Mouse (Mus musculus): ENCODE results near the gene Wipi1.
A peak's percentile ranks its signal among the peaks of the same experiment; 100 is the strongest.

Wipi1 gene

DNA sequence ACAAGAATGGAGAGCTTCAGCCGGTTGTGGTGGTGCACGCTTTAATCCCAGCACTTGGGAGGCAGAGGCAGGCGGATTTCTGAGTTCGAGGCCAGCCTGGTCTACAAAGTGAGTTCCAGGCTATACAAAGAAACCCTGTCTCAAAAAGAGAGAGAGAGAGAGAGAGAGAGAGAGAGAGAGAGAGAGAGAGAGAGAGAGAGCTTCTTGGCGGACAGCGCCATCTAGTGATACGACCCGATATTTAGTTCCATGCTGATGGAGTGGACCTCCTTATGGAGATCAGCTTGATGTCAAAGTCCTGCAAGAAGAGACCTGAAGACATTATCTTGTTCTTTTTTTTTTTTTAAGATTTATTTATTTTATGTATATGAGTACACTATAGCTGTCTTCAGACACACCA lies 7.3 kb upstream of the Wipi1 start:
- DNase-seq (ENCODE audit: low spot score in 2 of 2), result peak in 1 of 2 experiments; percentile 20

DNA sequence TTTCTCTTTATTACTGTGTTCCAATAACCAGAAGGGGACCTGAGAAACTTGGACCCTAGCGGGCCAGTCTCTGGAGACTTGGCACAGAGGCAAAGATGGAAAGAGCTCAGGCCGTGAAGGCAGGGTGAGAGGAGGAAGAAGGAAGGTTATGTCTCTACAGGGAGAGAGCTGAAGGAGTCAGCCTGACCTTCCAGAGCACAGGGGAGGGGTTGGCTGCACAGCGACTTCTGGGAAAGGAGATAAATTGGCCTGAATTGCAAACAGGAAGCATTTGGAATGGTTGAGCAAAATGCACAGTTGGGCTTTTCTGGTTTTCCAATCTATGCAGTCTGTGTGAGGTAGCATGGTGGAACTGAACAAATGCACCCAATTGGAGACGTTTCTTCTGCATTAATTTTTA lies 5.0 kb upstream of the Wipi1 start:
- no peak for DNase-seq (ENCODE audit: low spot score in 2 of 2)

- no peak for DNase-seq (ENCODE audit: low spot score in 2 of 2)
Measured at GRCm38 (mm10) chr11:109616352-109616751, 4.6 kb upstream of the Wipi1 start.

DNA sequence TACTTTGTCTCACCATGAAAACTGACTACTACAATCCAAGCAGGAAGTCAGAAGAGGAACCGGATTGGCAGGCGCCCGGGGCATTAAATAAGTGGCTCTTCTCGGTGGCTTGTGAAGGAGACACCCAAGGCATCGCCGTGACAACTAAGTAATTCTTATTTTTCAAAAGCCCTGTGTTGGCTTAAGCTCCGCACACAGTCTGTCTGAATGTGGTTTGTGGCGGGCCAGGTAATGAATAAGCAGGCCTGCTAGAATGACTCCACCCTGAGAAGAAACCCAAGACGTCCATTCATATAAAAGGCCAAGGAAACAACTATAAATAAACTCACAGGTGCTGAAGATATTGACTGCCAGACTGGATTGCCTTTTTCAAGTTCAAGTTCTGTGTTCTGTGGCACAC lies 3.5 kb upstream of the Wipi1 start:
- no peak for DNase-seq (ENCODE audit: low spot score in 2 of 2)

DNA sequence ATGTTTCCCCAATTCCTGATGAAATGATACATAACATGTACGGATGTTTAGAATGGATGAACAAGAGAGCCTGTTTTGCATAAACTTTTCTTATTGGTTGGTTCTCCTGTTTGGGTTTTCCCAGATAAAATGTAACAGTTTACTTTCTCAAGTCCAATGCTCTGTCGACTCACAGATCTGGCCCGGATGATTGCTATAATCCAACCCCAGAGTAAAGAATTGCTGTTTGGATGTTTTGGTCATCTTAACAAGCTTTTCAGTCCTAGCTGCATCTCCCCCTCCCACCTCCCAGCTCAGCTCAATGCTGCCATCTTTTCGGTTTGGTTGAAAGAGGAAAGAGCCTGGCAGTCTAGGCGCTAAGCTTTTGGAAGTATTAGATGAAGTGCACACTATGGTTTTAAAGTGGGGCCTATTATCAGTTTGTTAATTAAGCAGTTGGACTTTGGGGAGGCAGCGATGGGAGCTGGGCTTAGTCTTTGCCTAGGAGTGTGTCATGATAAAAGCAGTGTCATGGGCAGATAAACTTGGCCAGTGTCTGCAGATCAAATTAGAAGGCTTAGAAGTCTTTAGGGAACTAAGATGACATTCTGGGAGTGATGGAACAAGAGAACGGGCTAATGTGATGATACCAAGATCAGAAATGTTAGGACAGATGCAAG lies 1.2 kb upstream of the Wipi1 start:
- DNase-seq (ENCODE audit: low spot score in 2 of 2), result no peak

GRCm38 (mm10) chr11:109610795-109611302 lies 918 bp downstream of the Wipi1 start:
- no peak for DNase-seq (ENCODE audit: low spot score in 2 of 2)

GRCm38 (mm10) chr11:109610046-109610794 lies 1.5 kb downstream of the Wipi1 start:
- DNase-seq (ENCODE audit: low spot score in 2 of 2), result no peak

GRCm38 (mm10) chr11:109608976-109609625 lies 2.7 kb downstream of the Wipi1 start:
- no peak for DNase-seq (ENCODE audit: low spot score in 2 of 2)

DNA sequence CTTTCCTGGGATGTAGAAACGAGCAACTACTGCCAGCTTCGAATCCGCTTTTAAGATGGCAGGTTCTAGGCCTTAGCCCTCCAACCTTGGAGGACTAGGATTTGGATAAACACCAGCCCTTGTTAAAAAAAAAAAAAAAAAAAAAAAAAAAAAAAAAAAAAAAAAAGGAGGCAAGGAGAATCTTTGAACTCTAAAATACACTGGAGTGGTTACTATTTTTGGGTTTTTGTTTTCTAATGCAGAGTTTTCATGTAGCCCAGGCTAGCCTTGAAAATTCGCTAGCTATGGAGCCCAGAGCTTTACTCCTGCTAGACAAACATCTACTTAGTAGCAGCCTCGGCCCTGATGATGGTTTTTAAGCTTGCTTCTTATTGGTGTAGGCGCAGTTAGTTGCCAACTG lies 4.2 kb downstream of the Wipi1 start:
- DNase-seq (ENCODE audit: low spot score in 2 of 2), result no peak

GRCm38 (mm10) chr11:109598778-109599570 lies 12.8 kb downstream of the Wipi1 start:
- DNase-seq (ENCODE audit: low spot score in 2 of 2), result no peak

- DNase-seq (ENCODE audit: low spot score in 2 of 2), result no peak
Measured at GRCm38 (mm10) chr11:109594761-109595160, 17.0 kb downstream of the Wipi1 start.

DNA sequence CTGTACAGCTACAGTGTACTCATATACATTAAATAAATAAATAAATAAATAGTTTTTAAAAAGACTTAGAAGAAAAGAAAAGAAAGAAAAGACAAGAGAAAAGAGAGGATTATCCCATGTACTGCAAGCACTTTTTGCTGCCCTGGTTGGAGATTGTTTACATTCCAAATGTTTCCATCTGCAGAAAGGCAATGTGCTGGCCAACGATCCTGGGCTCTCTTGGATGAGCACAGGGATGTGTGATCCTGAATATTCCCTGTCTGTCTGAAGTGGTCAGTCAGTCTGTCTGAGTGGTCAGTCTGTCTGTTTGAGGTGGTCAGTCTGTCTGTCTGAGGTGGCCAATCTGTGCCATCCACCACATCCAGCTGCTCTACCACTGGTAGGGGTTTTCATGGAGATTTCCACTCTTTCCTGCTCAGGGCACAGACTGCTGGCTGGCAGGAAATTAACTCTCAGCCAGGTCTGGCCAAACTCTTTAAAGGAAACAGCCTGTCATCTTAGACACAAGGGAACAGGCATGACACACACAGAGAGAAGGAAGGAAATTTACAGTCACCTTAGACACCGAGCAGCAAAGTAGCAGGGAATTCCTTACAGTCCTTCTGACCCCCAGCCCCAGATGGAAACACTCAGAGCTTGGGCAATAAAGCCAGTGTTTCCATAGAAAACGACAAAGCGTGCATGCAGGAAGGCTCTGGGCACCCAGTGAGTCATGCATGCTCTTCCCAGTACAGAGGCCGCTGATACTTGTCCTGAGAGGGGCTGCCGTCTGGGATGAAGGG lies 18.4 kb downstream of the Wipi1 start:
- no peak for DNase-seq (ENCODE audit: low spot score in 2 of 2)

DNA sequence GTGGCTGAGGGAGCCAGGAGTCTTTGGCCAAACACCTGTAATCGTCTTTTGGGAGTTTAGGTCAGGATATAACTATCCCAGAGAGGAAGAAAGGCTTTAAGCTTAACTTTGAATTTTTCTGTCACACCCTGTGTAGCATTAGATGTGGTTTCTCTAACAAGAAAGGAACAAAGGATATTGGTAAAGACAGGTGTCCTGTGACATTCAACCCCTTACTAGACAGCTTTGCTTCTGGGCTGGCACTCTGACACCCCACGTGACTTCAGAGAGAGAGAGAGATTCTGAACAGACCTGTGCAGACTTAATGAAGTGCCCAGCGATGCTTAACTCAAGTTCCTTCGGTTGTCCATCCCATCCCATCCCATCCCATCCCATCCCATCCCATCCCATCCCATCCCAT lies 20.3 kb downstream of the Wipi1 start:
- no peak for DNase-seq (ENCODE audit: low spot score in 2 of 2)

GRCm38 (mm10) chr11:109590012-109590411 lies 21.8 kb downstream of the Wipi1 start:
- peak; percentile 13 to 36 for DNase-seq (ENCODE audit: low spot score in 2 of 2)

GRCm38 (mm10) chr11:109587638-109588374 lies 24.0 kb downstream of the Wipi1 start:
- no peak for DNase-seq (ENCODE audit: low spot score in 2 of 2)

DNA sequence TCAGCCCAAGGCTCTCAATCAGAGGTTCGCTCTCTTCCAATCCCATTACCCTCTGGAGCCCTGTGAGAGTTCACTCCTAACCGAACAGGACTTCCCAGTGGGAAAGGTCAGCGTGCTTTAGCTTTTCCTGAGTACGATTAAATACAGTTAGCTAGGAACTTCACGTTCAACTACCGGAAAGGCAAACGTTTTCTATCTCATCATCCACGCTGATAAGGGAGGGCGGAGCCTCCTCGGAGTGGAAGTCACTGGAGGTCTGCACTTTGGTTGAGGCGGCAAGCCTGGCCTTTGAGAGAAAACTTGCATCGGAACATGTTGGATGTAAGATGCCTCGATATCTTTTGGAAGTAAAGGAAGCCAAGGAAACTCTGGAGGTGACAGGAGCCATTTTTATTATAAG lies 24.7 kb downstream of the Wipi1 start:
- no peak for DNase-seq (ENCODE audit: low spot score in 2 of 2)

GRCm38 (mm10) chr11:109586424-109586823 lies 25.3 kb downstream of the Wipi1 start:
- no peak for DNase-seq (ENCODE audit: low spot score in 2 of 2)

- peak; percentile 30 to 50 for DNase-seq (ENCODE audit: low spot score in 2 of 2)
Measured at GRCm38 (mm10) chr11:109584843-109585713, 26.7 kb downstream of the Wipi1 start.

DNA sequence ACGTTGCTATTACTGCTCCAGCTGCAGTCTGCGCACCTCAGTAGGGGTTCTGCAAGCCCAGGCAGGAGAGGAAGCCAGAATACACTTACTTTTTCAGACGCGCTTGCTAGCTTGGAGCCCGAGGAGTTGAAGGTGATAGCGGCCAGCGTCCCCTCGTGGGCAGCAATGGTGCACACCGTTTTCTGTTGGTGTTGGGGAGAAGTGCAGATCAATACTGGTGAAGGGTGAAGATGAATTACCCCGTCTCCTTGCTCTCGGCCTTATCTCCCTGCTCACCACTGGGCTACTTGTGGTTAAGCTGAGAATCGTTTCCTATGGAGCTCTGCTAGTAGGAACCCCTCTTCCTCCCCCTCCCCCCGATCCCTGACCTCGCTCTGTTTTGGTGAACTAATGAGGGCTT lies 27.8 kb downstream of the Wipi1 start:
- DNase-seq (ENCODE audit: low spot score in 2 of 2), result no peak
